Mouse (Mus musculus) pancreas, adult 10 weeks (tissue): ENCODE results near the gene Gm10160. TPM values are rescaled to one million over a fixed set of nuclear protein-coding genes. Genes with fewer than 3 reads are reported as not detected.

ENCODE experiments used
- polyA plus RNA-seq: library from polyadenylated mRNA; stranded (reverse); fragments of 350-450 nt; fragmentation: Illumina TruSeq; extraction: RNeasy Lipid Tissue Mini Kit (QIAGEN cat#74804); gene quantifications from one replicate; pipeline ENCODE4 v1.2.3, GENCODE M21; 2015; ENCODE audit warnings: low read depth, low replicate concordance; ENCODE audit not compliant: insufficient read depth

The Gm10160 gene
- polyA plus RNA-seq, result not detected

GRCm38 (mm10) chr7:81855694-81856093 lies at the start of gene Gm10160:
Gene Gm10160 (minus strand): TSS chr7:81855794.

GRCm38 (mm10) chr7:81858968-81859721 lies 3.6 kb upstream of the Gm10160 start, which contains the start of gene Tm6sf1:
Gene Tm6sf1 (plus strand): TSS chr7:81859001.

GRCm38 (mm10) chr7:81829379-81829894 lies 26.2 kb downstream of the Gm10160 start, which contains the start of gene Btbd1:
Gene Btbd1 (minus strand): TSS chr7:81829431.

Other genes with a start within 250 kb of the Gm10160 start
- 10.9 TPM for gene Homer2, start 148.3 kb downstream of the Gm10160 start, polyA plus RNA-seq
- gene Ramac, start 92.9 kb downstream of the Gm10160 start, polyA plus RNA-seq, result 12.6 TPM
- gene 3110040N11Rik, start 66.3 kb downstream of the Gm10160 start, polyA plus RNA-seq, result 9.5 TPM
- gene Btbd1, start 26.4 kb downstream of the Gm10160 start, polyA plus RNA-seq, result 10.4 TPM
- gene Tm6sf1, start 3.2 kb upstream of the Gm10160 start, polyA plus RNA-seq, result 7.8 TPM
- gene Hdgfl3, start 78.7 kb upstream of the Gm10160 start, polyA plus RNA-seq, result 2.3 TPM
- 2.0 TPM for gene Bnc1, start 136.5 kb upstream of the Gm10160 start, polyA plus RNA-seq